33 mouse cellular contexts compared by ENCODE assay signal in genomic region chr13:83378644-83379043, GRCm38 (mm10).
A peak's percentile ranks its signal among the peaks of the same experiment; 100 is the strongest.
DNase-seq lines count a peak whose midpoint lies in the region; ATAC-seq lines count a peak whose summit lies in the region.
"Had no signal": no experiment of that assay in that cellular context is flagged by ENCODE, and none has a peak within 500 bp of the region (broad histone marks: within the 10 kb centered on the region; RNA-seq: fewer than 3 reads in every experiment).

No protein-coding gene starts in this region.

- WGBS in midbrain, embryonic 13.5 days: 65% methylated on average over 3 of the region's 3 CpGs
- WGBS in midbrain, embryonic 11.5 days: 69% methylated on average over 3 of the region's 3 CpGs
- 18% methylated on average over 3 of the region's 3 CpGs for WGBS in liver, embryonic 15.5 days (ENCODE audit: insufficient replicate concordance)
- 68% methylated on average over 3 of the region's 3 CpGs for WGBS in midbrain, embryonic 16.5 days

- H3K9ac ChIP-seq in midbrain, embryonic 13.5 days (replicated peaks): no peak overlapping the region
- H3K9ac ChIP-seq in midbrain, embryonic 11.5 days (ENCODE audit: low read length): no peak overlapping the region
- H3K9ac ChIP-seq in liver, embryonic 15.5 days: no peak overlapping the region
- H3K9ac ChIP-seq in midbrain, embryonic 16.5 days (ENCODE audit: low read depth, low read length): no peak overlapping the region
- H3K9ac ChIP-seq: embryonic facial prominence, embryonic 15.5 days; forebrain, embryonic 12.5 days; forebrain, postnatal 0 days; intestine, embryonic 15.5 days; neural tube, embryonic 12.5 days had no signal

- H3K27me3 ChIP-seq in midbrain, embryonic 13.5 days: no peaks in the 10 kb centered on the region
- H3K27me3 ChIP-seq in midbrain, embryonic 11.5 days (ENCODE audit: control insufficient read depth, insufficient read depth, low read length): no peaks in the 10 kb centered on the region
- H3K27me3 ChIP-seq in liver, embryonic 15.5 days: no peaks in the 10 kb centered on the region
- H3K27me3 ChIP-seq in midbrain, embryonic 16.5 days (ENCODE audit: control insufficient read depth, insufficient read depth, low read depth, low read length): no peaks in the 10 kb centered on the region
- H3K27me3 ChIP-seq: embryonic facial prominence, embryonic 15.5 days; forebrain, embryonic 12.5 days; intestine, embryonic 15.5 days; megakaryocyte, embryonic 14.5 days; neural tube, embryonic 12.5 days had no signal

- intact Hi-C loops in heart, postnatal 10 days (cut with DNase I): no loop called here

- H3K4me2 ChIP-seq in midbrain, embryonic 13.5 days (replicated peaks): no peak overlapping the region
- no peak overlapping the region for H3K4me2 ChIP-seq in midbrain, embryonic 11.5 days
- no peak overlapping the region for H3K4me2 ChIP-seq in liver, embryonic 15.5 days
- no peak overlapping the region for H3K4me2 ChIP-seq in midbrain, embryonic 16.5 days (ENCODE audit: low read length)
- H3K4me2 ChIP-seq: embryonic facial prominence, embryonic 15.5 days; forebrain, embryonic 12.5 days; intestine, embryonic 15.5 days; neural tube, embryonic 12.5 days had no signal

- H3K9me3 ChIP-seq in midbrain, embryonic 13.5 days: no peaks in the 10 kb centered on the region
- H3K9me3 ChIP-seq in midbrain, embryonic 11.5 days (ENCODE audit: control insufficient read depth, low read length): no peaks in the 10 kb centered on the region
- no peaks in the 10 kb centered on the region for H3K9me3 ChIP-seq in liver, embryonic 15.5 days (replicated peaks)
- H3K9me3 ChIP-seq in midbrain, embryonic 16.5 days (replicated peaks; ENCODE audit: control insufficient read depth, low read length, poor library complexity, severe bottlenecking): no peaks in the 10 kb centered on the region
- H3K9me3 ChIP-seq: embryonic facial prominence, embryonic 10.5 days; embryonic facial prominence, embryonic 15.5 days; forebrain, embryonic 12.5 days; intestine, embryonic 15.5 days; megakaryocyte, embryonic 14.5 days; neural tube, embryonic 12.5 days had no signal

- H3K36me3 ChIP-seq in midbrain, embryonic 13.5 days: no peaks in the 10 kb centered on the region
- no peaks in the 10 kb centered on the region for H3K36me3 ChIP-seq in midbrain, embryonic 11.5 days (ENCODE audit: control insufficient read depth, insufficient read depth, low read length)
- no peaks in the 10 kb centered on the region for H3K36me3 ChIP-seq in liver, embryonic 15.5 days (replicated peaks)
- no peaks in the 10 kb centered on the region for H3K36me3 ChIP-seq in midbrain, embryonic 16.5 days (ENCODE audit: control insufficient read depth, insufficient read depth, low read length)
- H3K36me3 ChIP-seq: embryonic facial prominence, embryonic 10.5 days; embryonic facial prominence, embryonic 15.5 days; forebrain, embryonic 12.5 days; intestine, embryonic 15.5 days; neural tube, embryonic 12.5 days had no signal

- H3K27ac ChIP-seq in midbrain, embryonic 13.5 days: no peak overlapping the region
- H3K27ac ChIP-seq in midbrain, embryonic 11.5 days (ENCODE audit: low read depth, low read length): no peak overlapping the region
- no peak overlapping the region for H3K27ac ChIP-seq in liver, embryonic 15.5 days (replicated peaks)
- H3K27ac ChIP-seq in midbrain, embryonic 16.5 days (ENCODE audit: low read length): no peak overlapping the region
- H3K27ac ChIP-seq: embryonic facial prominence, embryonic 10.5 days; embryonic facial prominence, embryonic 15.5 days; forebrain, embryonic 12.5 days; intestine, embryonic 15.5 days; layer of hippocampus, adult 2 months; neural tube, embryonic 12.5 days; stomach, postnatal 0 days had no signal

- peak; percentile 80 for DNase-seq in heart, adult 11 months
- no peak for DNase-seq in heart, postnatal 10 days
- no peak for DNase-seq in midbrain, embryonic 11.5 days (ENCODE audit: low spot score, missing footprints)
- DNase-seq in spleen, postnatal 10 days (ENCODE audit: low spot score in 2 of 2): no peak
- no peak for DNase-seq in gastrocnemius, adult 18-20 months (ENCODE audit: low spot score)
- DNase-seq: adrenal gland, adult 2 months; adrenal gland, postnatal 36 days; cerebellum, adult 8-10 months; cerebellum, postnatal 36 days; forebrain, postnatal 0 days; gastrocnemius, postnatal 10 days; kidney, adult 2 months; kidney, postnatal 36 days; left cerebral cortex, postnatal 4 days; lung, adult 2 months; lung, postnatal 14 days; right cerebral cortex, adult 18-20 months; spleen, adult 18-20 months; thymus, adult 18-20 months; thymus, postnatal 25 days had no signal

- H3K4me3 ChIP-seq in midbrain, embryonic 13.5 days (replicated peaks): no peak overlapping the region
- no peak overlapping the region for H3K4me3 ChIP-seq in midbrain, embryonic 11.5 days (ENCODE audit: low read depth, low read length)
- no peak overlapping the region for H3K4me3 ChIP-seq in liver, embryonic 15.5 days (replicated peaks)
- no peak overlapping the region for H3K4me3 ChIP-seq in midbrain, embryonic 16.5 days (ENCODE audit: low read depth, low read length)
- H3K4me3 ChIP-seq: embryonic facial prominence, embryonic 10.5 days; embryonic facial prominence, embryonic 15.5 days; forebrain, embryonic 12.5 days; intestine, embryonic 15.5 days; layer of hippocampus, adult 2 months; megakaryocyte, embryonic 14.5 days; myocyte; neural tube, embryonic 12.5 days had no signal

- 0 out of 2 replicates have a peak, but pooled peaks cover 3% of the 10 kb centered on the region for H3K4me1 ChIP-seq in midbrain, embryonic 13.5 days (replicated peaks)
- no peaks in the 10 kb centered on the region for H3K4me1 ChIP-seq in midbrain, embryonic 11.5 days (ENCODE audit: control insufficient read depth, insufficient read depth, low read length)
- H3K4me1 ChIP-seq in liver, embryonic 15.5 days (replicated peaks): peaks cover 22% of the 10 kb centered on the region
- no peaks in the 10 kb centered on the region for H3K4me1 ChIP-seq in midbrain, embryonic 16.5 days (ENCODE audit: control insufficient read depth, insufficient read depth, low read length)
- H3K4me1 ChIP-seq: embryonic facial prominence, embryonic 10.5 days; embryonic facial prominence, embryonic 15.5 days; forebrain, embryonic 12.5 days; intestine, embryonic 15.5 days; neural tube, embryonic 12.5 days had no signal

- ATAC-seq in midbrain, embryonic 13.5 days: 0 out of 2 replicates have a peak, but pooled peaks have one; percentile 37
- ATAC-seq in midbrain, embryonic 11.5 days (ENCODE audit: low FRiP score): no peak
- peak; percentile 10; the same call in 1 of the 2 replicates for ATAC-seq in liver, embryonic 15.5 days (ENCODE audit: insufficient read depth)
- ATAC-seq in midbrain, embryonic 16.5 days: peak; percentile 62; the same call in 1 of the 2 replicates
- ATAC-seq: forebrain, postnatal 0 days; hindbrain, embryonic 16.5 days; intestine, embryonic 15.5 days had no signal
